Mouse (Mus musculus): ENCODE measurements around the gene Mmaa. TPM values are rescaled to one million over a fixed set of nuclear protein-coding genes. Genes with fewer than 3 reads are reported as not detected.
A peak's percentile ranks its signal among the peaks of the same experiment; 100 is the strongest.

The Mmaa gene
- 17.9 and 18.0 TPM in 2 replicates for polyA plus RNA-seq (2014; fragmentation: Nextera tagmentation; extraction: Ambion mirVana)

DNA sequence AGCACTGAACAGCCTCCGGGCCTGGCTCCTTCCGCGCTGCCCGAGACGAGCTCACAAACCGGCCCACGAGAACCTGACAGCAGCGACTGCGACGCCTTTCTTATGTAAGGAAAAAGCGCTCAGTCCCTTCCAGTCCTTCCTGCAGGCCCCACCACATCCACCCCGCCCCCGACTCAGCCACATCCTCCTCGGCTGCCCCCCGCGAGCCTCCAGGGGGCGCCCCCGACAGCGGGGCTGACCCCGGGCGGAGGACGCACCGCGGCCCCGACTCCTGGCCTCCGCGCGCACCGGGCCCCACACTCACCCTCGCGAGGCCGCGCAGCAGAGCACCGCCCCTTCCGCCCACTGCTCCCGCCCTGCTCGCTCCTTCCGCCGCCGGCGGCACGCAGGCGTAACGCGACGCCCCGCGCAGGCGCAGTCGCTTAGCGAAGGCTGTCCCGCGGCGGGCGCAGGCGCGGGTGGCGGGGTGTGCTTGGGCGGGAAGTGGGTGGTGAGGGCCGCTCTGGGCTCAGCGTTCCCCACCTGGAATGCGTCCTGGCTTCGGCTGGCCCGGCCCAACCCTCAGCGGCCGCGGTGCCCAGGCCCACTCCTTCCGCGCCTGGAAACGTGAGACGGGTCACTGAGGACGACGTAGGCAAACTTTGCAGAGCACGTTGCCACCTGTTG is at the start of gene Mmaa:
Gene Mmaa (minus strand): TSS at position 328 of the 666 bp plus-strand sequence.
- DNase-seq (peak; percentile 100), ATAC-seq (ENCODE audit: low FRiP score, low TSS enrichment) (peak; percentile 98)
- Histone ChIP-seq H3K36me3 (ENCODE audit: control insufficient read depth, insufficient read depth, low read length) (no peaks in the 10 kb centered on the region), H3K4me2 (ENCODE audit: low read length) (peak within 1 kb of the TSS; percentile 84), H3K4me3 (replicated peaks; ENCODE audit: low read depth, low read length) (peak within 1 kb of the TSS; percentile 68), H3K27ac (replicated peaks; ENCODE audit: low read depth, low read length) (peak within 1 kb of the TSS; percentile 93), H3K9me3 (ENCODE audit: control insufficient read depth, low read length) (no peaks in the 10 kb centered on the region), H3K27me3 (ENCODE audit: control insufficient read depth, insufficient read depth, low read length) (no peaks in the 10 kb centered on the region), H3K9ac (replicated peaks; ENCODE audit: low read length) (peak within 1 kb of the TSS; percentile 84), H3K4me1 (ENCODE audit: control insufficient read depth, insufficient read depth, low read length) (peaks cover 17% of the 10 kb centered on the region)
- under 1% methylated on average over 67 of the region's 74 CpGs for WGBS

DNA sequence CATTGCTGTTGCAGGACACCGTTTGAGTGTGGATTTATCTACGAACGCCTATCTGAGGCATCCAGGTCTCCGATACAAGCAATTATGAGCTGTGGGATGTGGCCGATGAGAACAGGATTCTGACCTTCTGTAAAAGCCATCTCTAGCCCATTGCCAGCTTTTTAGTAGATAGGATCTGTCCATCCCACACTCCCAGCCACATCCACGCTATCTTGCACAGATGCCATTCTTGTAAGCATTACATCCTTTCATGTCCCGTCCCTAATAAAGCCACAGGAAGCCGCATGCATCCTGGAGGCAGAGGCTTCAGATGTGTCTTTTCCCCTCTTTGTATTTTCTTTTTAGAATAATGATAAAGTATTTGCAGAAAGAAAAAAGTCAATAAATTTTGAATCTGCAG is 46.5 kb upstream of the Mmaa start:
- H3K4me3 ChIP-seq (replicated peaks; ENCODE audit: low read depth, low read length) = no peak overlapping the region
- H3K9me3 ChIP-seq (ENCODE audit: control insufficient read depth, low read length) = no peaks in the 10 kb centered on the region
- H3K36me3 ChIP-seq (ENCODE audit: control insufficient read depth, insufficient read depth, low read length) = peaks cover 72% of the 10 kb centered on the region
- no peak for ATAC-seq (ENCODE audit: low FRiP score, low TSS enrichment)
- no peak overlapping the region for H3K9ac ChIP-seq (replicated peaks; ENCODE audit: low read length)
- no peak for DNase-seq
- H3K4me2 ChIP-seq (ENCODE audit: low read length) = no peak overlapping the region
- H3K27ac ChIP-seq (replicated peaks; ENCODE audit: low read depth, low read length) = no peak overlapping the region
- no peaks in the 10 kb centered on the region for H3K27me3 ChIP-seq (ENCODE audit: control insufficient read depth, insufficient read depth, low read length)
- H3K4me1 ChIP-seq (ENCODE audit: control insufficient read depth, insufficient read depth, low read length) = no peaks in the 10 kb centered on the region
- 92% methylated on average over 8 of the region's 8 CpGs for WGBS

DNA sequence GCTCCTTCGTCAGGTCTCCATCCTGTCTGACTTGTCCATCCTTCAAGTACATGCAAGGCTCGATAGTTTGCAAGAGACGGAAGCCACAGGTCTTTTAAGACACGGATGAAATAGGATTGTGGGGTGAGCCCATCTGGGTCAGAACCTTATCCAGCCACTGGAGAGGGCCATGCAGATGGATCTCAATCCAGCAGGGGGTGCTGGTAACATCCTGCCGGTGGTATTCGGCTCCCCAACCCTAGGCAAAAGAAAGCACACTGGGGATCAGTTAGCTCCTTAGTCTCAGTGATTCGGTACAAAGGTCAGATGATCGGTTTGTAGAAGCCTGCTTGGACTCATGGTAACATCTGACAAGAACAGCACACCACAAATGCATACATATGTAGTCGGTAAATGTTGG is 44.8 kb upstream of the Mmaa start:
- no peaks in the 10 kb centered on the region for H3K4me1 ChIP-seq (ENCODE audit: control insufficient read depth, insufficient read depth, low read length)

DNA sequence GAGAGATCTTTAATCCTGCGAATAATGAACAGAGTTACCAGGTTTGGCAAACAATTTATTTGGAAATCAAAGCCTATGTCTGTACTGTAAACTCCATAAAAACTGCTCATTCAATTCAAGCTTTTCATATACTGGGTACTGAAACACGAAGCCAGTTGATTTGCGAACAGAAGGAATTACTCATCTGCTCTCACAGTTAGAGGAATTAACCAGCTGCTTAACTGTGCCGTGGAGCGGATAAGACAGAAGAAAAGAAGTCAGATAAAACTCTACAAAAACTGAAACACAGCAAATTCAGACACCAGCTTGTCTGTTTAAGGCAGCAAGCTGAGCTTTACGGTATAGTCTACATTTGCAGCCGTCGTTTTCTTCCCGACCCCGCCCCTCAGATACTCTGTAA is 43.9 kb upstream of the Mmaa start:
- no peak overlapping the region for H3K27ac ChIP-seq (replicated peaks; ENCODE audit: low read depth, low read length)
- no peak for ATAC-seq (ENCODE audit: low FRiP score, low TSS enrichment)
- no peaks in the 10 kb centered on the region for H3K9me3 ChIP-seq (ENCODE audit: control insufficient read depth, low read length)
- no peak overlapping the region for H3K9ac ChIP-seq (replicated peaks; ENCODE audit: low read length)
- peaks cover 62% of the 10 kb centered on the region for H3K36me3 ChIP-seq (ENCODE audit: control insufficient read depth, insufficient read depth, low read length)
- no peaks in the 10 kb centered on the region for H3K4me1 ChIP-seq (ENCODE audit: control insufficient read depth, insufficient read depth, low read length)
- no peak overlapping the region for H3K4me3 ChIP-seq (replicated peaks; ENCODE audit: low read depth, low read length)
- no peak for DNase-seq
- H3K27me3 ChIP-seq (ENCODE audit: control insufficient read depth, insufficient read depth, low read length) = no peaks in the 10 kb centered on the region
- WGBS = 93% methylated on average over 10 of the region's 10 CpGs
- no peak overlapping the region for H3K4me2 ChIP-seq (ENCODE audit: low read length)

More for the DNA sequence above, 44.8 kb upstream of the Mmaa start:
- WGBS = 83% methylated on average over 9 of the region's 9 CpGs
- Histone ChIP-seq H3K9me3 (ENCODE audit: control insufficient read depth, low read length) (no peaks in the 10 kb centered on the region), H3K9ac (replicated peaks; ENCODE audit: low read length) (no peak overlapping the region), H3K4me3 (replicated peaks; ENCODE audit: low read depth, low read length) (no peak overlapping the region), H3K27ac (replicated peaks; ENCODE audit: low read depth, low read length) (no peak overlapping the region), H3K36me3 (ENCODE audit: control insufficient read depth, insufficient read depth, low read length) (peaks cover 68% of the 10 kb centered on the region), H3K4me2 (ENCODE audit: low read length) (no peak overlapping the region), H3K27me3 (ENCODE audit: control insufficient read depth, insufficient read depth, low read length) (no peaks in the 10 kb centered on the region)
- peak; percentile 28 for DNase-seq
- ATAC-seq (ENCODE audit: low FRiP score, low TSS enrichment) = no peak

DNA sequence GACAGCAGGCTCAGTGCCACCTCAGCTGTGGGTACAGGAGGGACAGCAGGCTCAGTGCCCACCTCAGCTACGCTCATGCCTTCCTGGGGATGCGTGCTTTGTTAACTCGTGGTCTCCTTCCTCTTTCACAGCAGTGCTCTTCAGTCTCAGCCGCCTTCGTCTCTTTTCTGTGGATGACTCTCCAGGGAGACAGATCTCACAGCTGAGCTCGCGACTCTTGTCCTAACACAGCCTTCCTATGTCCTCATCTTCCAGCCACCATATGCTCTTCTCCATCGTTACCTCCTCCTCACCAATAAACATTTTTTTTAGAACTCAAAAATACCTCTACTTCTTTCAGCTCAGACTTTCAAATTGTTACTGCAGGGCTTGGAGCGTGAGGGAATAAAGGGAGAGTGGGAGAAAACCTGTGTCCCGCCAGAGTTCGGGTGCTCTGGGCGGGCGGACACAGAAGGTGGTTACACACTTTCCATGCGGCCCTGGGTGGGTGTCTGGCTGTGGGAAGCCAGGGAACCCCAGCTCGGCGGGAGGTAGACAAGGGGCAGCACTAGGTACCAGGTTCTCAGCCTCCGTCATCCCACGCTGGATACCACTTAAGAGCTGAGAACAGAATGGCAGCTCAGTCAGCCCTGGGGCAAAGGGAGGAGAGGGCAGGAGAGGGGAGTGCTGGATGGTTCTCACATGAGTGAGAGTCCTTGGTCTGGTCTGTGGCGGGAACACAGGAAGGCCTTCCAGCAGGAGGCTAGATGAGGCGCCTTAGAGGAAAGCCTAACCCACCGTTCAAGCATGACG is 37.6 kb upstream of the Mmaa start:
- Histone ChIP-seq H3K27me3 (ENCODE audit: control insufficient read depth, insufficient read depth, low read length) (no peaks in the 10 kb centered on the region), H3K4me2 (ENCODE audit: low read length) (no peak overlapping the region), H3K4me1 (ENCODE audit: control insufficient read depth, insufficient read depth, low read length) (no peaks in the 10 kb centered on the region), H3K9ac (replicated peaks; ENCODE audit: low read length) (no peak overlapping the region), H3K27ac (replicated peaks; ENCODE audit: low read depth, low read length) (no peak overlapping the region), H3K4me3 (replicated peaks; ENCODE audit: low read depth, low read length) (no peak overlapping the region), H3K36me3 (ENCODE audit: control insufficient read depth, insufficient read depth, low read length) (peaks cover 7% of the 10 kb centered on the region), H3K9me3 (ENCODE audit: control insufficient read depth, low read length) (no peaks in the 10 kb centered on the region)
- 91% methylated on average over 22 of the region's 22 CpGs for WGBS
- DNase-seq (no peak), ATAC-seq (ENCODE audit: low FRiP score, low TSS enrichment) (no peak)

DNA sequence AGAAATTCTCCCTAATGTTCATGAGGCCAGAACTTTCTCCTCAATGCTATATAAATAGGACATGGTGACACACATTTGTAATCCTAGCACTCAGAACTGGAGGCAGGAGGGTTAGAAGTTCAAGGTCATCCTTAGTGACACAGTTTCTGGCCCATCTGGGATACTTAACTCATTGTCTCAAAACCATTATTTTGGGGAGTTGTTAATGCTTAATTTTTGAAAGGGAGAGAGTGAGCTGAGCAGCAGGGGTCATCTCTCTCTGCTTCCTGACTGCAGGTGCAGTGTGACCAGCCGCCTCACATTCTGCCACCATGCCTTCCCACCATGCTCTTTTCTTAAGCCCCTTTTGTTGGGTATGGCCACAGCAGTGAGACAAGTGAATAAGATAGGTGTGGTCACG is 36.8 kb upstream of the Mmaa start:
- no peak overlapping the region for H3K4me3 ChIP-seq (replicated peaks; ENCODE audit: low read depth, low read length)
- no peak overlapping the region for H3K9ac ChIP-seq (replicated peaks; ENCODE audit: low read length)
- no peak overlapping the region for H3K27ac ChIP-seq (replicated peaks; ENCODE audit: low read depth, low read length)
- H3K9me3 ChIP-seq (ENCODE audit: control insufficient read depth, low read length) = no peaks in the 10 kb centered on the region
- DNase-seq (no peak), ATAC-seq (ENCODE audit: low FRiP score, low TSS enrichment) (no peak)
- H3K4me2 ChIP-seq (ENCODE audit: low read length) = no peak overlapping the region
- H3K4me1 ChIP-seq (ENCODE audit: control insufficient read depth, insufficient read depth, low read length) = no peaks in the 10 kb centered on the region
- H3K27me3 ChIP-seq (ENCODE audit: control insufficient read depth, insufficient read depth, low read length) = no peaks in the 10 kb centered on the region
- no peaks in the 10 kb centered on the region for H3K36me3 ChIP-seq (ENCODE audit: control insufficient read depth, insufficient read depth, low read length)
- WGBS = 87% methylated on average over 2 of the region's 2 CpGs

DNA sequence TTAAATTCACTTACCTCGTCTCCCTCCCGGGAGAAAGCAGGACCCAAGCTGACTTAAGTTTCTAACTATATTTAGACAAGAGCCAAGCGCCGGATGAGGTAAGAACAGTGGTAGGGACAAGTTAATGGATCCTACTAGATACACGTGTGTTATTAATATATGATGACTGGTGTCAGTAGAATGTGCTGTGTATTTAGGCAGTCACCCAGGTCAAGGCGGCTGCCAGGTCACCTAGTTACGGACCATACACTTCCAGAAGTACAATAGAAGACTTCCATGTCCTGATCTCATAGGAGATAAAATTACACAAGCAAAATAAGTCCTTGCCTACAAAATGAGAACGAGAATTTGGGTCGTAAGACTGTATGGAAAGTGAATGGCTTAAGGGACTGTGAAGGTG is 36.3 kb upstream of the Mmaa start:
- 86% methylated on average over 9 of the region's 9 CpGs for WGBS
- Histone ChIP-seq H3K27ac (replicated peaks; ENCODE audit: low read depth, low read length) (no peak overlapping the region), H3K36me3 (ENCODE audit: control insufficient read depth, insufficient read depth, low read length) (no peaks in the 10 kb centered on the region), H3K4me3 (replicated peaks; ENCODE audit: low read depth, low read length) (no peak overlapping the region), H3K9me3 (ENCODE audit: control insufficient read depth, low read length) (no peaks in the 10 kb centered on the region), H3K4me1 (ENCODE audit: control insufficient read depth, insufficient read depth, low read length) (no peaks in the 10 kb centered on the region), H3K9ac (replicated peaks; ENCODE audit: low read length) (no peak overlapping the region), H3K4me2 (ENCODE audit: low read length) (no peak overlapping the region), H3K27me3 (ENCODE audit: control insufficient read depth, insufficient read depth, low read length) (no peaks in the 10 kb centered on the region)
- ATAC-seq (ENCODE audit: low FRiP score, low TSS enrichment) (no peak), DNase-seq (no peak)

DNA sequence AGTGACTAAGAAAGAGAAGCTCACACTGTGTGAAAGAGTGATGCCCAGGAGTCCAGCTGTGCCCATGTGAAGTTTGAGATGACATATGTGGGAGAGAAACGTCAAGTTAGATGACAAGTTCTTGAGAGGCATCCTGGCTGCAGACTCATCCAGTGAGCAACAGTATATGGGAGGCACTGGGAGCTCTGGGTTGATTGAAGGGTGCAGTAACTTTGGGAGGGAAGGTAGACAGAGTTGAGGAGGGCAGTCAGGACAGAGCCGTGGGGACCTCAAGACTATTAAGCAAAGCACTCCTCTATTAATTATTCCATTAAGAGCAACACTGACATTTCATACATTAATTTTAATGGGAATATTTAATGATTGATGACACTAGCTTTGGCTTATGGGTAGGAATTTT is 35.0 kb upstream of the Mmaa start:
- no peak overlapping the region for H3K4me3 ChIP-seq (replicated peaks; ENCODE audit: low read depth, low read length)
- DNase-seq = no peak
- H3K4me1 ChIP-seq (ENCODE audit: control insufficient read depth, insufficient read depth, low read length) = 0 out of 2 replicates have a peak, but pooled peaks cover under 1% of the 10 kb centered on the region
- no peak overlapping the region for H3K9ac ChIP-seq (replicated peaks; ENCODE audit: low read length)
- H3K9me3 ChIP-seq (ENCODE audit: control insufficient read depth, low read length) = no peaks in the 10 kb centered on the region
- H3K36me3 ChIP-seq (ENCODE audit: control insufficient read depth, insufficient read depth, low read length) = no peaks in the 10 kb centered on the region
- no peaks in the 10 kb centered on the region for H3K27me3 ChIP-seq (ENCODE audit: control insufficient read depth, insufficient read depth, low read length)
- ATAC-seq (ENCODE audit: low FRiP score, low TSS enrichment) = no peak
- H3K4me2 ChIP-seq (ENCODE audit: low read length) = no peak overlapping the region
- H3K27ac ChIP-seq (replicated peaks; ENCODE audit: low read depth, low read length) = no peak overlapping the region
- WGBS = 87% methylated on average over 2 of the region's 2 CpGs

DNA sequence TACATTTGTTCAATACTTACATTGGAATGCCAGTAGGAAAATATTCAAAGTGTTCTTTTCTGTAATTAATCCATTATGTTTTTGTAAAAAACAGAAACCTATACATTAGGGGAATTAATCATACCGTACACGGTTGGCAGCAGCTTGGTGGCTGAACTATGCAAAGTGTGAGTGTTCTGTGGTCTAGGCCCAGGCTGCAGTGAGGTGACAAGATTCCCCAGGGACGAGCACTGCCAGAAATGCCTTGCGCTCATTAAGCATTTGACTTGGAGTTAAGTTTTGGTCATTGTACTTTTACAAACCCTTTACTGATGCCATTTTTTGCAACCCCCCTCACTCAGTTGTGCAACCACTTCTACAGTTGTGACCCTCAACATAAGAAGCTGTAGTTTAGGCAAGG is 34.4 kb upstream of the Mmaa start:
- H3K9ac ChIP-seq (replicated peaks; ENCODE audit: low read length) = no peak overlapping the region
- 85% methylated on average over 4 of the region's 4 CpGs for WGBS
- no peaks in the 10 kb centered on the region for H3K36me3 ChIP-seq (ENCODE audit: control insufficient read depth, insufficient read depth, low read length)
- H3K4me1 ChIP-seq (ENCODE audit: control insufficient read depth, insufficient read depth, low read length) = 0 out of 2 replicates have a peak, but pooled peaks cover 6% of the 10 kb centered on the region
- H3K4me3 ChIP-seq (replicated peaks; ENCODE audit: low read depth, low read length) = no peak overlapping the region
- no peaks in the 10 kb centered on the region for H3K27me3 ChIP-seq (ENCODE audit: control insufficient read depth, insufficient read depth, low read length)
- ATAC-seq (ENCODE audit: low FRiP score, low TSS enrichment) (no peak), DNase-seq (no peak)
- H3K4me2 ChIP-seq (ENCODE audit: low read length) = no peak overlapping the region
- no peak overlapping the region for H3K27ac ChIP-seq (replicated peaks; ENCODE audit: low read depth, low read length)
- H3K9me3 ChIP-seq (ENCODE audit: control insufficient read depth, low read length) = no peaks in the 10 kb centered on the region
